Mouse (Mus musculus) skeletal muscle tissue, adult 2 months (tissue): Measurements from ENCODE around the gene Ube3c.
A peak's percentile ranks its signal among the peaks of the same experiment; 100 is the strongest.
"Not testable (repeated sequence)": the region's sequence is repeated elsewhere in the genome, so short reads cannot be mapped to it uniquely, and the experiment has no call there.

ENCODE experiments used
- DNase-seq: peaks from one replicate; pipeline ENCODE4 v3.0.0-alpha.2; 2012; ENCODE audit warnings: low read depth, low spot score

Ube3c gene

DNA sequence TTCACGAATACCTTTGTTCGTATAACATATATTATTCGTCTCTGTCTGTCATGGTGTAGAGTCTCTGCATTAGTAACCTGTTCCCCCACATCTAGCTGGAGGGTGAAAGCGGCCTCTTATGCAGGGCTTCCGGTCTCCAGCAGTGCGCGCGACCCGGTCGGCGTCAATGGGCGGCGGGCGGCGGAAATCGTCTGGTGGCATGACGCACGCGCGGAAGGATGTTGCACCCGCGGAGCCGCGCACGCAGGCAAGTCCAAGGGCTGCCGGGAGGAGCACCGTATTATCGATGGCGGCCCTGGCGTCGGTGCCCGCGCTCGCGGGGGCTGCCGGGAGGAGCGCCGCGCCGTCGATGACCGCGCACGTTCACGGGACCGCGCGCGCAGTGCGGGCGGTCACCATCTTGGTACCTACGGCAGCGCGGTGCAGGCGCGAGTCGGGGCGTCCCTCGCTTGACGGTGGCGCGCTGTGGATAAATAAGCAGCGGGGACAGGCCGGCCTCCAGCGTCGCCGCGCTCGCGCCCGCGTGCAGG, at the start of gene Ube3c:
Gene Ube3c, plus strand, starts transcription at position 395 of the 530 bp plus-strand sequence.
- peak; percentile 95 for DNase-seq

GRCm38 (mm10) chr5:29560111-29560510, 8.9 kb upstream of the Ube3c start:
- no peak for DNase-seq

GRCm38 (mm10) chr5:29560667-29561066, 8.4 kb upstream of the Ube3c start:
- DNase-seq: no peak

DNA sequence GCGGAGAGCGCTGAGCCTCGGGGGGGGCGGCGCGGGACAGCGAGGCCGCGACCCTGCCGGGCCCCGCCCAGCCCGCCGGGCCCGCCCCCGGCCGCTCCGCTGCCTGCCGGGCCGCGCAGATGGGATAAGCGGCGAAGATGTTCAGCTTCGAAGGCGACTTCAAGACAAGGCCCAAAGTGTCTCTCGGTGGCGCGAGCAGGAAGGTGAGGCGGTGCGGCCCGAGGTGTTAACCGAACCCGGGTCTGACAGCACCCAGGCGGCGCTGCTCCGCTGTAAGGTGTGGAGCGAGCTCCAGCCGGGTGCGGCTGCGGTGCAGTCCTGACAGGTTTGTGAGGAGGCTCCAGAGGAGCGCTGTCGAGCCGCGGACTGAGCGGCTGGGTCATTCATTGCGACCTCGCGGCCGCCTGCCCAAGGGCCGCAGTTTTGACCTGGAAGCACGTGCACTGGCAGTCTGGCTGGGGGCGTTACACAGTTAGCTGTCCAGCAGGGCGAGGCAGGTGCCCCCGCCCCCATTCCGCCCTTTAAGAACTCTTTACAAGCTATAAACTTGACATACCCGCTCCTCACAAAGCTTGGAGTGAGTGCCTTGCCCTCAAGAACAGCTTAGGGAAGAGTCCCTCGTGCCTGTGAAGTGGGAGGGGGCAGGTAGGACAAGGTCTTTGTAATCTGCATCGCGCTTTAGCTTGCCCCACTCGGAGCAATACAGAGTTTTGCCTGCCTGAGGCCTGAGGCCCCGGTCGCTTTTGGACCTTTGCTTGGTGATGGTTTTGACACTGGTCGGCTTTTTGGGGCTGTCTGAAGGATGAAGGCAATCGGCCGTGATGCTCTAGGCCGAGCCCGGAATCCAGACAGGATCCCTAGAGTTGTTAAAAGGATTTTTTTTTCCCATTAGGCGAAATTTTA, 587 bp downstream of the Ube3c start:
- DNase-seq: no peak

DNA sequence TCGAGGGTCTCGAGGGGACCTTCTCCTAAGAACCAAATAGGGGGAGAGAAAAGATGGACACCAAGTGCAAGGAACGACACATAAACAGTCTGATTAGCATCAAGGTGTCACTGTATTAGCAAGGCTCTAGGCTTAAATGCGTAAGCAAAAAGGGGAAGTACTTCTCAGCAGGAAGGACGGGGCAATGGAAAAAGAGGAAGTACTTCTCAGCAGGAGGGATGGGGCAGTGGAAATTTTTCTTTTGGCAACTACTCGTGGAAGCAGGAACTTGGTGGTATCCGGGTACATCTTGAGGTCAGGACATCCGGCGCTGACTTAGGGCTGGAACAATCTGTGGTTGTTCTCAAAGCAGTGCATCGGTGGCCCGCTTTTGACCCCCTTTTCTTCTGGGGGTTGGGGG, 5.2 kb downstream of the Ube3c start:
- DNase-seq: not testable (repeated sequence)

DNA sequence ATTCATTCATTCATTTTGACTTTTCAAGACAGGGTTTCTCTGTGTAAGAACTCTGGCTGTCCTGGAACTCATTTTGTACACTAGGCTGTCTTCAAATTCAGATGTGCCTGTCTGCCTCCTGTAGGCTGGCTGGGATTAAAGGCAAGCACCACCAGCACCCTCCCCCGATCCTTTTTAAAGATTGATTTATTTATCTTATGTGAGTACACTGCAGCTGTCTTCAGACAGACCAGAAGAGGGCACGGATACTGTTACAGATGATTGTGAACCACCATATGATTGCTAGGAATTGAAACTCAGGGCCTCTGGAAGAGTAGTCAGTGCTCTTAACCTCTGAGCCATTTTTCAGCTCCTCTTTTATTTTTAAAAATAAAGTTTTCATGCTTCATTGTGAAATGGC, 6.0 kb downstream of the Ube3c start:
- DNase-seq: peak; percentile 21

GRCm38 (mm10) chr5:29577795-29578631, 9.0 kb downstream of the Ube3c start:
- DNase-seq: no peak

DNA sequence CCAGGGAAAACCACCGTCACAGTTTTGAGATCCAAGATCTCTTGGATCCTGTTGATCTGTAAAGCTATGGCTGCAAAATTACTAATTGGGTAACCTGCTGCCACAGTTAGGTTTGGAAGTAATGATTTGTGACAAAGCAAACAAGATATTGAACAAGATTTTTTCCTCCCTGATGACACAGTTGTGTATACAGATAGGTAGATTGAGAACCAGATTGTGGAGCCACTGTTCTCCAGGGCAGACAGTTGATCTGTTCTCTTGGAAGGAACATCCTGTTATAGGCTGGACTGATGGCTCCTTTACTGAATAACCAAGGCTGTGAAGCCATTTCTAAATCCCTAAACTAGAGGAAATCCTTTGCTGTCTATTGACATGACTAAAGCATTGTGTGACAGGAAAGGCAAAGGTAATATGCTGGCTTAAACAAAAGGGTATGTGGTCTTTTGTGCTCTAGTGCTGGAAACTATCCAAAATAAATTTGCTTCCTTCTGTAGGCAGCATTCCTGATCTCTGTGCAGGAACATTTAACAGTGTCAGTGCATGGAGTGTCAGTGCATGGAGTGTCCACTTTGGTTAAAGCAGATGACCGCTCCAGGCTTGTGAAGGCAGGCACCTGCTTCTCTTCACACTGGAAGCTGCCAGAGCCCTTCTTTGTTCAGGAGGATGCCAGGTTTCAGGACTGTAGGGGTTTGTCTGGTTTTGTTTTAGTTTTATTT, 15.0 kb downstream of the Ube3c start:
- no peak for DNase-seq

GRCm38 (mm10) chr5:29592161-29592560, 23.1 kb downstream of the Ube3c start:
- not testable (repeated sequence) for DNase-seq

- DNase-seq: no peak
These were observed 37.5 kb downstream of the Ube3c start for GRCm38 (mm10) chr5:29606546-29606945.

GRCm38 (mm10) chr5:29625610-29626009, 56.6 kb downstream of the Ube3c start:
- DNase-seq: no peak

- no peak for DNase-seq
These were observed 60.9 kb downstream of the Ube3c start for GRCm38 (mm10) chr5:29629941-29630340.

DNA sequence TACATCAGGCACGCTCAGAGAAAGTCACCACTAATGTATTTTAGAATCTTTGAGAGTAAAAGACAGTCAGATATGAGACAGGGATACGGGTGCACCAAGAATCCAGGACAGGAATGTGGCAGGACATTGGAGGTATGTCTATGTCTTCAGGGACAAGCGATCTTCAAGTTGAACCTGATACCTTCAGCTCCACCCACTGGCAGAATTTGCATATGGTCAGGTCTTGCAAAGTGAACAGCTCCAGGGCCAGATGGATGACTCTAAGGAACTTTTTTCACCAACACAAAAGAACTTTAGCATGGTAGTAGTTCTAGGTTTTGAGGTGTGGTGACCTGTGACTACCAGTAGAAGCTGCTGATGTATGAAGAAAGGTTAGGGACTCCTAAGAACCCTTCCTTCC, 62.7 kb downstream of the Ube3c start:
- no peak for DNase-seq

GRCm38 (mm10) chr5:29636298-29636697, 67.3 kb downstream of the Ube3c start:
- DNase-seq: no peak

DNA sequence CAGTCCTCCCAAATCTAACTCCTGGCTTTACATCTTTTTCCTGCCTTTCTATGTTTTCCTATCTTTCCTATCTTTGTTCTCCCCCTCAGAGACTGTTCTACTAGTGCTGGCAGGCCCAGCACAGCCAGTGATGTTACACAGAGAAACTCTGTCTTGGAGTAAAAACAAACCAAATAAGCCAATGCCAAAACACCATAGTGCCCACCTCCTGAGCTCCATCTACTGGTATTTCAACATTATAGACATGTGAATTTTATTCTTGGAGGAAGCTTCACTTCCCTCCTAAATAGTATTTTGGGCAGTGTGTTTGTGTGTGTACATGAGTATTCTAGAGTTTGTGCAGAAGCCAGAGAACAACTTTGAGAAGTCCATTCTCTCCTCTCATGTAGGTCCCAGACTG, 67.8 kb downstream of the Ube3c start:
- DNase-seq: no peak

- no peak for DNase-seq
These were observed 72.3 kb downstream of the Ube3c start for GRCm38 (mm10) chr5:29641124-29641884.

- no peak for DNase-seq
These were observed 82.7 kb downstream of the Ube3c start for GRCm38 (mm10) chr5:29651696-29652095.

- no peak for DNase-seq
These were observed 88.7 kb downstream of the Ube3c start for GRCm38 (mm10) chr5:29657590-29658339.

DNA sequence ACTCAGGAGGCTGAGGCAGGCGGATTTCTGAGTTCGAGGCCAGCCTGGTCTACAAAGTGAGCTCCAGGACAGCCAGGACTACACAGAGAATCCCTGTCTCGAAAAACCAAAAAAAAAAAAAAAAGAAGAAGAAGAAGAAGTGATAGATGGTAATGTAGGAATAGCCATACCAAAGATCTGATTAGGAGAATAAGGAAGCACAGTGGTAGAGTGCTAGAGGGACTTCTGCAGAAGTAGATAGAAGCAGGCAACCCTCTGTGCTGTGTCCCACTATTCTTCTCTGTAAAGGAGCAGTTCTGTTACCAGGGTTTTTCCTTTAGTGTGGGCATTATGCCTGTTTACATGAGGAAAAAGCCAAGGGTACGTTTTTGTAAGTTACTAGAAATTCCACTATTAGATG, 92.2 kb downstream of the Ube3c start:
- DNase-seq: not testable (repeated sequence)

DNA sequence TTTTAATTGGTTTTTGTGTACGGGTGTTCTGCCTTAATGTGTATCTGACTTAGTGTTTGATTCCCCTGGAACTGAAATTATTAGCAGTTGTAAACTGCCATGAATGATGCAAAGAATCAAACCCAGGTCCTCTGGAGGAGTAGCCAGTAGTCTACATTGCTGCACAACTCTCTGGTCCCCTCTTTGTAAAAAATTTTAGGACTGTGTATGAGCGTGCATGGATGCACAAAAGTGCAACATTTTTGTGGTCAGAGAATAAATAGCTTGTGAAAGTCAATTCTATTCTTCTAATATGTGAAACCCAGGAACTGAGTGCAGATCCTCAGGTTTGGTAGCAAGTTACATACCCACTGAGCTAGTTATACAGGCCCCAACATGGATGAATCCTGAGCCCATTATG, 96.3 kb downstream of the Ube3c start:
- DNase-seq: no peak
